Mouse (Mus musculus): ENCODE results near the gene Nup62. TPM values are rescaled to one million over a fixed set of nuclear protein-coding genes. Genes with fewer than 3 reads are reported as not detected.

Nup62 gene
- polyA plus RNA-seq (2015; fragmentation: Nextera tagmentation; extraction: Ambion mirVana): 40.2 and 44.4 TPM in 2 replicates

GRCm38 (mm10) chr7:44815721-44816469 is at the start of gene Nup62, which contains the start of gene Il4i1:
Gene Nup62 (plus strand): TSS chr7:44816088.
Gene Il4i1 (plus strand): TSS chr7:44816387.

GRCm38 (mm10) chr7:44816470-44817021 is 658 bp downstream of the Nup62 start, which contains the start of gene Atf5:
Gene Atf5 (minus strand): TSS chr7:44816658.

GRCm38 (mm10) chr7:44848561-44849415 is 32.9 kb downstream of the Nup62 start, which contains the start of the genes Akt1s1 and Tbc1d17:
Gene Akt1s1 (plus strand): TSS chr7:44848991.
Gene Tbc1d17 (minus strand): TSS chr7:44849079.

GRCm38 (mm10) chr7:44857042-44857552 is 41.2 kb downstream of the Nup62 start, which contains the start of gene Pnkp:
Gene Pnkp (plus strand): TSS chr7:44857139.

GRCm38 (mm10) chr7:44869697-44870528 is 54.0 kb downstream of the Nup62 start, which contains the start of gene Ptov1:
Gene Ptov1 (minus strand): TSS chr7:44869788.

MicroRNAs encoded within 50 kb of the gene (microRNA counts, 519-probe panel; counts per million panel counts)
- microRNA mmu-miR-707: not detected

Small RNAs within 50 kb of the gene (microRNA-seq; reads per million reads assigned to microRNA genes)
- gene Mir707: not detected

Other genes starting within 250 kb of the Nup62 start
- 0.46 and 0.57 TPM in 2 replicates for gene Napsa, start 243.7 kb upstream of the Nup62 start, polyA plus RNA-seq (2015; fragmentation: Nextera tagmentation; extraction: Ambion mirVana)
- 0.05 and 0.08 TPM in 2 replicates for gene Kcnc3, start 225.4 kb upstream of the Nup62 start, polyA plus RNA-seq (2015; fragmentation: Nextera tagmentation; extraction: Ambion mirVana)
- 11.2 and 12.2 TPM in 2 replicates for gene Myh14, start 145.2 kb upstream of the Nup62 start, polyA plus RNA-seq (2015; fragmentation: Nextera tagmentation; extraction: Ambion mirVana)
- not detected in 2 replicates for gene Izumo2, start 107.3 kb upstream of the Nup62 start, polyA plus RNA-seq (2015; fragmentation: Nextera tagmentation; extraction: Ambion mirVana)
- gene Vrk3, start 67.7 kb upstream of the Nup62 start, polyA plus RNA-seq (2015; fragmentation: Nextera tagmentation; extraction: Ambion mirVana): 15.4 and 17.6 TPM in 2 replicates
- 0.21 and 0.35 TPM in 2 replicates for gene Zfp473, start 65.0 kb upstream of the Nup62 start, polyA plus RNA-seq (2015; fragmentation: Nextera tagmentation; extraction: Ambion mirVana)
- 0.51 and 0.73 TPM in 2 replicates for gene Il4i1, start 299 bp downstream of the Nup62 start, polyA plus RNA-seq (2015; fragmentation: Nextera tagmentation; extraction: Ambion mirVana)
- gene Atf5, start 570 bp downstream of the Nup62 start, polyA plus RNA-seq (2015; fragmentation: Nextera tagmentation; extraction: Ambion mirVana): 6.1 and 8.3 TPM in 2 replicates
- gene Akt1s1, start 32.9 kb downstream of the Nup62 start, polyA plus RNA-seq (2015; fragmentation: Nextera tagmentation; extraction: Ambion mirVana): 89.9 and 95.2 TPM in 2 replicates
- 40.6 and 43.1 TPM in 2 replicates for gene Tbc1d17, start 33.0 kb downstream of the Nup62 start, polyA plus RNA-seq (2015; fragmentation: Nextera tagmentation; extraction: Ambion mirVana)
- 23.5 and 32.3 TPM in 2 replicates for gene Pnkp, start 41.1 kb downstream of the Nup62 start, polyA plus RNA-seq (2015; fragmentation: Nextera tagmentation; extraction: Ambion mirVana)
- 204 and 244 TPM in 2 replicates for gene Ptov1, start 53.7 kb downstream of the Nup62 start, polyA plus RNA-seq (2015; fragmentation: Nextera tagmentation; extraction: Ambion mirVana)
- 56.3 and 58.9 TPM in 2 replicates for gene Med25, start 76.6 kb downstream of the Nup62 start, polyA plus RNA-seq (2015; fragmentation: Nextera tagmentation; extraction: Ambion mirVana)
- gene Fuz, start 80.0 kb downstream of the Nup62 start, polyA plus RNA-seq (2015; fragmentation: Nextera tagmentation; extraction: Ambion mirVana): 27.5 and 29.3 TPM in 2 replicates
- 32.3 and 40.8 TPM in 2 replicates for gene Ap2a1, start 113.4 kb downstream of the Nup62 start, polyA plus RNA-seq (2015; fragmentation: Nextera tagmentation; extraction: Ambion mirVana)
- 0.23 and 0.39 TPM in 2 replicates for gene Tsks, start 127.1 kb downstream of the Nup62 start, polyA plus RNA-seq (2015; fragmentation: Nextera tagmentation; extraction: Ambion mirVana)
- gene Cpt1c, start 158.8 kb downstream of the Nup62 start, polyA plus RNA-seq (2015; fragmentation: Nextera tagmentation; extraction: Ambion mirVana): 10.1 and 10.3 TPM in 2 replicates
- 237 and 244 TPM in 2 replicates for gene Prmt1, start 170.5 kb downstream of the Nup62 start, polyA plus RNA-seq (2015; fragmentation: Nextera tagmentation; extraction: Ambion mirVana)
- 52.3 and 56.8 TPM in 2 replicates for gene Irf3, start 181.6 kb downstream of the Nup62 start, polyA plus RNA-seq (2015; fragmentation: Nextera tagmentation; extraction: Ambion mirVana)
- 31.9 and 33.3 TPM in 2 replicates for gene Bcl2l12, start 182.6 kb downstream of the Nup62 start, polyA plus RNA-seq (2015; fragmentation: Nextera tagmentation; extraction: Ambion mirVana)
- 22.9 and 24.6 TPM in 2 replicates for gene Scaf1, start 200.3 kb downstream of the Nup62 start, polyA plus RNA-seq (2015; fragmentation: Nextera tagmentation; extraction: Ambion mirVana)
- gene Rras, start 201.9 kb downstream of the Nup62 start, polyA plus RNA-seq (2015; fragmentation: Nextera tagmentation; extraction: Ambion mirVana): 342 and 359 TPM in 2 replicates
- 4.3 and 5.6 TPM in 2 replicates for gene Prr12, start 236.8 kb downstream of the Nup62 start, polyA plus RNA-seq (2015; fragmentation: Nextera tagmentation; extraction: Ambion mirVana)
- gene Nosip, start 246.3 kb downstream of the Nup62 start, polyA plus RNA-seq (2015; fragmentation: Nextera tagmentation; extraction: Ambion mirVana): 33.7 and 38.6 TPM in 2 replicates
- 22.6 and 23.4 TPM in 2 replicates for gene Prrg2, start 246.6 kb downstream of the Nup62 start, polyA plus RNA-seq (2015; fragmentation: Nextera tagmentation; extraction: Ambion mirVana)

Data from urinary bladder, postnatal 0 days (tissue).